Mouse (Mus musculus): ENCODE results near the gene Paf1. TPM values are rescaled to one million over a fixed set of nuclear protein-coding genes. Genes with fewer than 3 reads are reported as not detected.

Paf1 gene
- polyA plus RNA-seq, 1 experiment from 2014 or later, result 93.0 TPM

DNA sequence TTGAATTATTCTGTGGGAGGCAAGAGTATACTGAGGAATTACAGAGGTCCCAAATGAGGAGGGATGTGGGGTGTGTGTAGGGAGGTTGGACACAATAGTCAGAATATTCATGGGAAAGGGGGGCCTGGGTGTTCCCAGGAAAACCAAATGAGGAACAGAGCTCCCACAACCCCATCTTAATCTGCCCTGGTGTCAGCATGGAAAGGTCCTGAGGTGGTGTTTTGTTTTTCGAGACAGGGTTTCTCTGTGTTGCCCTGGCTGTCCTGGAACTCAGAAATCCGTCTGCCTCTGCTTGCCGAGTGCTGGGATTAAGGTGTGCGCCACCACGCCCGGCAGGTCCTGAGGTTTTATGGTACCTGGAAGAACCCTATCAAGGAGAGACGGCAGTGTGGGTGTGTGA, 34.3 kb upstream of the Paf1 start:
- Histone ChIP-seq H3K27ac (peak overlapping the region; percentile 49), H3K4me2 (no peak overlapping the region), H3K9ac (no peak overlapping the region), H3K4me3 (no peak overlapping the region), H3K9me3 (no peaks in the 10 kb centered on the region), H3K27me3 (no peaks in the 10 kb centered on the region), H3K4me1 (replicated peaks) (peaks cover 16% of the 10 kb centered on the region), H3K36me3 (peaks cover 63% of the 10 kb centered on the region)
- ATAC-seq (ENCODE audit: low FRiP score), result no peak
- 78% methylated on average over 7 of the region's 7 CpGs for WGBS

DNA sequence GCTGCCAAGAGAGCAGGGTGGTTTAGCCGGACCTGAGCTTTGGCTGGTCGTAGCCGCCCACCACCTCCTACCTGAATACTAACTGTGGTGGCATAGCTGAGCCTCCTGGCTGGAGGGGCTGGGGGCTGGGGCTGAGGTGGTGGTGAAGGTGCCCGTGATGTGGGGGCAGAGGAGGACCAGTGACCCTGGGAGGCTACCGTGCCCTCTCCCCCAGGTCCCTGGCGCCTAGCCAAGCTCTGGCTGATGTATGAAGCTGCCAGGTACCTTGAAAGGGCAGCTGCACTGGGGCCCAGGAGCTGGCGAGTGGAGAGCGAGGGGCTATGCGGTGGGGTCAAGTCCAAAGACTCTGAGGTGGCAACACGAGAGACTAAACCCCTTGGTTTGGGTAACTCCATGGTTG, 32.9 kb upstream of the Paf1 start:
- Histone ChIP-seq H3K9ac (no peak overlapping the region; the same call in 1 of the 2 replicates), H3K4me3 (no peak overlapping the region), H3K36me3 (peaks cover 64% of the 10 kb centered on the region), H3K4me2 (no peak overlapping the region), H3K9me3 (no peaks in the 10 kb centered on the region), H3K4me1 (replicated peaks) (peaks cover 16% of the 10 kb centered on the region), H3K27ac (no peak overlapping the region), H3K27me3 (no peaks in the 10 kb centered on the region)
- WGBS, result 93% methylated on average over 10 of the region's 10 CpGs
- ATAC-seq (ENCODE audit: low FRiP score), result no peak

DNA sequence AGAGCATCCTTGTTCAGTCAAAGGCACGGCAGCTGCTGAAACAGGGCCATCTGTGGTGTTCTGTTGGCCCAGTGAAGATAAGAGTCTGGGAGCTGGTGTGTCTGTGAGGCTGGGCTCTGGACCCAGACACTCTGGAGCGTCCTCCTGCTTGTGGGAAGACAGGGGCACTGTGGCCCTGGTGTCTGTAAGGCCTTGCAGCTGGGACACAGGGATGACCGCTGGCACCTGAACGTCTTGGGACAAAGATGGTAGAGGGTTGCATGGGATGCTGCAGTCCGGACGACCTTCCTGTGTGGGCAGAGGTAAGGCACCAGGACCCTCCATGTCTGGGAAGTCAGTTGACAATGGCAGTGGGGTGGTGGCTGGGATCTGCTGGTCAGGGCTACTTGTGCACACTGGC, 32.5 kb upstream of the Paf1 start:
- ATAC-seq (ENCODE audit: low FRiP score), result no peak
- no peak overlapping the region for H3K4me2 ChIP-seq
- no peaks in the 10 kb centered on the region for H3K9me3 ChIP-seq
- H3K27ac ChIP-seq, result no peak overlapping the region
- H3K4me1 ChIP-seq (replicated peaks), result peaks cover 16% of the 10 kb centered on the region
- WGBS, result 97% methylated on average over 6 of the region's 6 CpGs
- H3K27me3 ChIP-seq, result no peaks in the 10 kb centered on the region
- H3K9ac ChIP-seq, result no peak overlapping the region
- no peak overlapping the region for H3K4me3 ChIP-seq
- H3K36me3 ChIP-seq, result peaks cover 64% of the 10 kb centered on the region

DNA sequence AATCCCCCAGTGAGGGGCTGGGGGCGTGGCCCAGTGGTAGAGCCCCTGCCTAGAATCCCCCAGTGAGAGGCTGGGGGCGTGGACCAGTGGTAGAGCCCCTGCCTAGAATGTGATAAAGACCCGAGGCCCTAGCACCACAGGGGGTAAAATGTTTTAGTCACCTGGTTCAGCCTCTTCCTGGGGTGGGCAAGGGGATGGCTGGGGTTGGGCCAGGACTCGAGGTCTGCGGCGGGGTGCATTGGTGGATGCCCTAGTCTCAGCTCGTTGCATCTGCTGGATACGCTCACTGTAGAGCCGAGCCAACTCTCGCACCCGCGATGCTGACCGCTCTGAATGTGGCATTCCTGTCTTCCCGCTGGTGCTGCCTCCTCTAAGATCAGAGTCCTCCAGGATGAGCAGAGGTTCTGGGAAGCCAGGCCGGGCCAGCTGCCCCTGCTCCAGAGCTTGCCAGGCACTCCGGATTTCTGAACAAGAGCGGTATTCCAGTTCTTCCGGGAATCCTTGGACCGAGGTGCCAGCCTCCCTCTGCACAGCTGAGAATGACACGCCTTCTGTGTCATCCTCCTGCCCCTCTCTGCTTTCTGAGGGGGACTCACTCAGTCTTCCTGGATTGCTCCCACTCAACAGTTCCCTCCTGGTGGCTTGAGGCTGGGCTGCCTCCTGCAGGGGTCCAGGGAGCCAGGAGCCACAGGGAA, 31.0 kb upstream of the Paf1 start:
- ATAC-seq (ENCODE audit: low FRiP score), result no peak
- H3K9me3 ChIP-seq, result no peaks in the 10 kb centered on the region

DNA sequence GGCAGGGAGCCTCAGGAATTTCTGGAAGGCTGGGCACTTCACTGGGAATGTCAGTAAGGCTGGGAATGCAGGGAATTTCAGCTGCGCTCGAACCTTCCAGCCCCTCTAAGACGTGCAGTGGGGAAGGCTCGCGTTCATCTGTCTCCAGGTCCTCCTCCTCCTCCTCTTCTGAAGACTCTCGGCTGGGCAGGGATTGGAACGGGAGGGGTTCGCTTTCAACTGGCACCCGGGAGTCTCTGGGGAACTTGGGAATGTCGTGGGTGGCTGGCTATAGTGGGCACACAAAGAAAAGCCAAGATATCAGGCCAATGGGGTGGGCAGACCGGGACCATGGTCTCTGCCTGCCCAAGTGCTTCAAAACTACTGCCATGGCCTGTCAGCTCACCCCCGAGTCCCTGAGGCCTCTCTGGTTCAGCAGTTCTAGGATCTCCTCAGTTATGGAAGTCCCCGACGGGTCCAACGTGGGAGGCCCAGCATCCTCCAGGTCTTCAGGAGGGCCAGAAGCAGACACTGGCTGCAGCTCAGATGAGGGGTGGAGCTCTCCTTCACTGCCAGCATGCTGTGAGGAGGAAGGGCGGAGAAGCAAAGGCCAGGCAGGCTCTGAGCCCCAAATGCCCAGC, 30.2 kb upstream of the Paf1 start:
- H3K27me3 ChIP-seq, result no peaks in the 10 kb centered on the region
- H3K27ac ChIP-seq, result no peak overlapping the region
- H3K9ac ChIP-seq, result no peak overlapping the region
- peaks cover 10% of the 10 kb centered on the region for H3K4me1 ChIP-seq (replicated peaks)
- H3K4me3 ChIP-seq, result no peak overlapping the region
- H3K36me3 ChIP-seq, result peaks cover 77% of the 10 kb centered on the region
- no peaks in the 10 kb centered on the region for H3K9me3 ChIP-seq
- H3K4me2 ChIP-seq, result no peak overlapping the region
- 90% methylated on average over 16 of the region's 16 CpGs for WGBS
- ATAC-seq (ENCODE audit: low FRiP score), result no peak

More for the DNA sequence above, 31.0 kb upstream of the Paf1 start:
- no peak overlapping the region for H3K27ac ChIP-seq
- H3K27me3 ChIP-seq, result no peaks in the 10 kb centered on the region
- H3K9ac ChIP-seq, result no peak overlapping the region
- 93% methylated on average over 20 of the region's 20 CpGs for WGBS
- H3K4me3 ChIP-seq, result no peak overlapping the region
- H3K4me2 ChIP-seq, result no peak overlapping the region
- H3K36me3 ChIP-seq, result peaks cover 71% of the 10 kb centered on the region
- H3K4me1 ChIP-seq (replicated peaks), result peaks cover 16% of the 10 kb centered on the region

DNA sequence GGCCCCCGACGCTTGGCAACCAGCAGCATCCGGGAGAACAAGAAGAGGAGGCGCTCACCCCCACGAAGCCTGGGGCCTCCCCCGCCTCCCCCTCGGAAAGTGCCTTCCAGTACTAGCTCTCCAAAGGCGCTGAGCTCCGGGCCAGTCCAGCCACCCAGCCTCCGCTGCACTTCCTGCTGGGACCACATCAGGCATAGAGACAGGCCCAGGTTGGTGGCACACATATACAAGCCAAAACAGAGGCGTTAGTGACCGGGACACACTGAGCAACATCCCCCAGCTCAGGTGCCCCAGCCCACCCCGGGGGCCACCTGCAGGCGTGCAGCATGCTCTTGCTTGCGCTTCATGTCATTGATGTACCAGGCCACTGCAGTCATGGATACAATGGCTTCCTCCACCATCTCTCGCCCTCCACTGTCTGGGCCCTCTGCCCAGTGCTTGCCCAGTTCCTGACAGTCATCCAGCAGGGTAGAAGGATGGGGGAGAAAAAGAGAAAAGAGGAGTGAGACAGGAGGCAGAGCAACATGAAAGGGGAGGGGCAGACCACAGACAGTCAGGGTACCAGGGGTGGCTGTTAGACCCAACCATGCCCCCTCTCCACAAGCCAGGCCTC, 25.0 kb upstream of the Paf1 start:
- H3K9me3 ChIP-seq, result no peaks in the 10 kb centered on the region
- no peak overlapping the region for H3K4me2 ChIP-seq
- H3K9ac ChIP-seq, result no peak overlapping the region
- H3K4me1 ChIP-seq (replicated peaks), result peaks cover 33% of the 10 kb centered on the region
- H3K36me3 ChIP-seq, result peaks cover 58% of the 10 kb centered on the region
- H3K4me3 ChIP-seq, result no peak overlapping the region
- WGBS, result 91% methylated on average over 16 of the region's 16 CpGs
- no peaks in the 10 kb centered on the region for H3K27me3 ChIP-seq
- ATAC-seq (ENCODE audit: low FRiP score), result no peak
- H3K27ac ChIP-seq, result no peak overlapping the region

DNA sequence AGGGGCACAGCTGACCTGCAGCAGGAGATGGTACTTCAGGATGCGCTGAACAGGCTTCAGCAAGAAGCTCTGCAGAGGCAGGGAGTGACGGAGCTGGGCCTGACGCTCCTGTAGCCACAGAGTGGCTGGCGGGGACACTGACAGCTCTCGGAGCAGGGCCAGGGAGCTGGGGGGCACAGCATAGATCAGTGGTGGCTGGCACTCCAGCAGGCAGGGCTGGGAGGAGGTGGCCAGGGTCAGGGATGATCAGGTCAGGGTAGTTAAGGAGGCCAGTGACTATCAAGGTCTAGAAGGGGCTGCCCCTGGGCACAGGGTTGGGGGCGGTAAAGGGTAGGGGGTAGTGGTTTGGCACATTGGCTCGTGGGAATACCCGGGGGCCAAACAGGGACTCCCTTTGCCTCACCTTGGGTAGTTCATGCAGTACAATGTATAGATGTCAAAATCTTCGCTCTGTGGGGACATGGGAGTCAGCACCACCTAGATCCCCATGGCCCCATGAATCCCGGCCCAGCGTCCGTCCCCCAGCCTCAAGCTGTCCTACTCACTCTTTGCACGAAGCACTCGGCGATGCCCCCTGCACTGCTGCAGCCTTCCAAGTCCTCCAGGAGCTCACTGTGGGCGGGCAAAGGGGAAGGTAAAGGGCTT, 24.4 kb upstream of the Paf1 start:
- H3K4me1 ChIP-seq (replicated peaks), result peaks cover 33% of the 10 kb centered on the region
- H3K4me2 ChIP-seq, result no peak overlapping the region
- H3K9ac ChIP-seq, result no peak overlapping the region
- H3K9me3 ChIP-seq, result no peaks in the 10 kb centered on the region
- no peak overlapping the region for H3K4me3 ChIP-seq
- H3K27me3 ChIP-seq, result no peaks in the 10 kb centered on the region
- H3K36me3 ChIP-seq, result peaks cover 54% of the 10 kb centered on the region
- ATAC-seq (ENCODE audit: low FRiP score), result no peak
- WGBS, result 93% methylated on average over 16 of the region's 16 CpGs
- no peak overlapping the region for H3K27ac ChIP-seq

DNA sequence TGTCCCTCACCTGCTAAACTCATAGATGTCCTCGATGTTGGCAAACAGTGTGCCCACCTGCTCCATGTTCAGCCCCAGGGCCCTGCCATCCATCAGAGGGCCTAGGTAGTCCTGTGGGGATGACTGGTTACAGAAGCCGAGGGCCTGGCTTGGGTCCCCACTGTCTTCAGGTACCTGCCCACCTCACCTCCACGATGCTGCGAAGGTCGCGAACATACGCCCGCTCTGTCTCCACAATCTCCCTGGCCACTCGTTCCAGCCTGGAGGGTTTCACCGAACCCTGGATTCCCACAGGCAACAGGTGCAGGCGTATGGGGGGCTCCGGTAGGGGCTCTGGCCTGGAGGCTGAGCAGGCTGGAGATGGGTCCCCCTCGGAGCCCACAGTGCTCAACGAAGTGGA, 22.7 kb upstream of the Paf1 start:
- Histone ChIP-seq H3K27ac (no peak overlapping the region), H3K4me1 (replicated peaks) (peaks cover 41% of the 10 kb centered on the region), H3K9me3 (no peaks in the 10 kb centered on the region), H3K4me2 (peak overlapping the region; percentile 94), H3K27me3 (no peaks in the 10 kb centered on the region), H3K36me3 (peaks cover 37% of the 10 kb centered on the region), H3K9ac (peak overlapping the region; percentile 89), H3K4me3 (peak overlapping the region; percentile 77)
- 91% methylated on average over 14 of the region's 14 CpGs for WGBS
- no peak for ATAC-seq (ENCODE audit: low FRiP score)

DNA sequence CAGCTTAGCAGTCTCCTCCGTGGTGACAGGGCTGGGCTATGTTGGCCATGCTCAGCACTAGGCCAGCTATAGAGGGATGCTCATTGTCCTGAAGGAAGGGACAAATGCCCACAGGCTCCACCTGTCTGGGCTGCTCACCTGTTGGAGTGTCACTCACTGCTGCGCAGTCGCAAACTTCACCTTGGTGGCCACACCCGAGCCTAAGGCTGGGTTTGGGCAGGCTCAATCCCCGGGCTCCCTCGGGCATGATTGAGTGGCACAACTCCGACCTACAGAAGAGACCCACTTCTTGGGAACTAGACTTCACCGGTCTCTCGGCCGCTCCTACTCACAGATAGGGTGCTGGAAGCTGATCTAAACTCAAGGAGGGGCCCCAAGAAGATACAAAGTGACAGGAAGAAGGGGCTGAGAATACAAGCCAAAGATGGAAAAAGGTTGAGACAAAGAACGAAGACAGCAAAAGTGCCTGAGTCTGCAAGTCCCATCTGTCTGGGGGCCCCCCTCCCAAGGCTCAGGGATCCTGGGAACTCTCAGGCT, 21.7 kb upstream of the Paf1 start:
- Histone ChIP-seq H3K27me3 (no peaks in the 10 kb centered on the region), H3K9me3 (no peaks in the 10 kb centered on the region), H3K9ac (peak overlapping the region; percentile 89), H3K36me3 (peaks cover 33% of the 10 kb centered on the region), H3K4me2 (peak overlapping the region; percentile 94), H3K4me3 (peak overlapping the region; percentile 77), H3K4me1 (replicated peaks) (peaks cover 50% of the 10 kb centered on the region), H3K27ac (peak overlapping the region; percentile 91)
- no peak for ATAC-seq (ENCODE audit: low FRiP score)
- WGBS, result 11% methylated on average over 11 of the region's 11 CpGs

DNA sequence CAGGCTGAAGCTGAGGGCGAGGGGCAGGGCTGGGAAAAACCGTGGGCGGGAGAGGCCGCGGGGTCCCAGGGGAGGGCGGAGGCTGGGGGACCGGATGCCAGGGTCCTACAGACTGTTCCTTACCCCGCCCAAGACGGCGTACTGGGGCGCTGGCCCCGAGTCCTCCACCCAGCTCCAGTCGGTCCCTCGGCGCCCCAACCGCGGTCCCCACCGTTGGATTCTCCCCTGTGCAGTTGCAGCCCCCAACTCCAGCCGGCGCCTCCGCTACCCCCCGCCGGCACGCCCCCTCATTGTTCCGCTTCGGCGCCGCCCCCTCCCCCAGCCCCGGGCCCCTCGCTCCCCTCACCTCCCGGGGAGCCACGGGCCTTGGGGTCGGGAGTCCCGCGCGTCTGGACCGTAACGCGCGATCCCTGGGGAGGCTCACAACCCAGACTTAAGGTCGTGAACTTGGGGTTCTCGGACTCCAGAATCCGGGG, 21.2 kb upstream of the Paf1 start:
- ATAC-seq (ENCODE audit: low FRiP score), result peak; percentile 3; the same call in 1 of the 2 replicates
- H3K9me3 ChIP-seq, result no peaks in the 10 kb centered on the region

DNA sequence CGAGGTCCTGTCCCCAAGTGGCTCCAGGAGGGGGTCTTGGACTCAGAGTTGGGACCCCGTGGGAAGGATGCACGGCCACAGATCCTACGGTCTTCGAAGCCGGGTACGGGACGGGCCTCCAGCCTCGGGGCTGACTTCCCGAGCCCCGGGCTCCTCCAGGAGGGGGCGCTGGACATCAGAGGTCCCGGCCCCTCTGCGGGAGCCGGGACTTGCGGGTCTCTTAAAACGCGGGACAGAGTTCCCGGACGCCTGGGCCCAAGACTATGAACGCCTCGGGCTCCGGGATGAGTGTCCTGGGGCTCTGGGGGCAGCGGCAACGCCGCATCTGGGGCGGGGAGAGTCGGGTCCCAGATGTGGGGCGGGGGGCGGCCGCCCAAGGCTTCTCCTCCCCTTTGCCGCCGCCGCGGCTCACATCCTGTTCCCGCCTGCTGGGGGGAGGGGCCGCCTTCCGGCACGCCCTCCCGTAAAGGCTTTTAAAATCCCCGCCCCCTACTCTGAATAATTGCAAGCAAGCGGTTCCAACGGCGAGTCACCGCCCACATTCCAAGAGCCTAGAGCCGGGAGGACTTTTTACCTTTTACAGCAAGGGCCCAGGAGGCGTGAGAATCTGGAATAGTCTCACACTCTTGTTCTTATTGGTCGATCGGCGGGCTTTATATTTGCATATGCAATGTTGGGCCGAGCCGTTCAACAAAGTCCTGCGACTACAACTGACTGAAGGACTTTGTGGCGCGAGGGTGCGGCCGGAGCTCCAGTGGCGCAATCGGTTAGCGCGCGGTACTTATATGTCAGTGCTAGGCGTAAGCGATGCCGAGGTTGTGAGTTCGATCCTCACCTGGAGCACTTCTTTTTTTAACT, 20.3 kb upstream of the Paf1 start, which contains the start of gene Plekhg2:
TSS of gene Plekhg2 (minus strand) at position 349 of the 858 bp plus-strand sequence.
- H3K9ac ChIP-seq, result peak within 1 kb of the TSS; percentile 89
- H3K36me3 ChIP-seq, result peaks cover 22% of the 10 kb centered on the region
- WGBS, result under 1% methylated on average over 63 of the region's 66 CpGs
- peak; percentile 88 for ATAC-seq (ENCODE audit: low FRiP score)
- peak within 1 kb of the TSS; percentile 91 for H3K27ac ChIP-seq
- peaks cover 62% of the 10 kb centered on the region for H3K4me1 ChIP-seq (replicated peaks)
- H3K9me3 ChIP-seq, result no peaks in the 10 kb centered on the region
- H3K4me3 ChIP-seq, result peak within 1 kb of the TSS; percentile 77
- peak within 1 kb of the TSS; percentile 94 for H3K4me2 ChIP-seq
- 0 out of 2 replicates have a peak, but pooled peaks cover 1% of the 10 kb centered on the region for H3K27me3 ChIP-seq

More for the DNA sequence above, 21.2 kb upstream of the Paf1 start:
- 0% methylated on average over 43 of the region's 43 CpGs for WGBS
- Histone ChIP-seq H3K4me3 (peak overlapping the region; percentile 77), H3K36me3 (peaks cover 30% of the 10 kb centered on the region), H3K4me2 (peak overlapping the region; percentile 94), H3K27me3 (no peaks in the 10 kb centered on the region), H3K4me1 (replicated peaks) (peaks cover 56% of the 10 kb centered on the region), H3K9ac (peak overlapping the region; percentile 89), H3K27ac (peak overlapping the region; percentile 91)
